Mouse (Mus musculus) CH12.LX (cell line): ENCODE measurements at regions not wholly inside any gene's neighbourhood (a gene's known extent, or its start where the extent isn't known, plus 50 kb on each side); places are given as distances from the start of the nearest gene placed in this dataset.

ENCODE experiments used
- DNase-seq: peaks from one replicate; pipeline ENCODE4 v3.0.0-alpha.2; 2013; ENCODE audit errors: extremely low read depth
- H3K27ac ChIP-seq: 2 replicates; pipeline ENCODE4 v1.5.1; 2012; ENCODE audit warnings: low read depth, mild to moderate bottlenecking, control low read depth, moderate library complexity; ENCODE audit not compliant: insufficient read depth
- H3K27me3 ChIP-seq: replicated peaks from 2 replicates; pipeline ENCODE3; 2012; ENCODE audit warnings: inconsistent platforms
- H3K36me3 ChIP-seq, 2 experiments: replicated peaks in 1 of 2; 2 replicates each; pipeline versions ENCODE3 to v1.6.1; 2012; ENCODE audit warnings: inconsistent platforms in 1 of 2, low read length in 1 of 2, mild to moderate bottlenecking in 1 of 2, mixed read lengths in 1 of 2, moderate library complexity in 1 of 2; ENCODE audit not compliant: control insufficient read depth in 1 of 2, insufficient read depth in 1 of 2
- H3K4me1 ChIP-seq, 2 experiments: 2 replicates each; pipeline ENCODE4 v1.6.1; 2012; ENCODE audit warnings: inconsistent platforms in 1 of 2, moderate library complexity in 1 of 2; ENCODE audit not compliant: insufficient read depth in 2 of 2, control insufficient read depth in 1 of 2
- H3K4me2 ChIP-seq: 2 replicates; pipeline ENCODE4 v1.6.1; 2012; ENCODE audit warnings: low read depth, mild to moderate bottlenecking, control low read depth; ENCODE audit not compliant: poor library complexity, insufficient read depth, severe bottlenecking
- H3K4me3 ChIP-seq, 3 experiments: fragments of 150-350 bp in 1 of 3; sonication (generic) in 1 of 3; replicated peaks in 1 of 3; 2 replicates each; pipeline versions ENCODE3 to v1.5.1; 2011 to 2012; ENCODE audit warnings: low read depth in 2 of 3, low read length in 2 of 3, mild to moderate bottlenecking in 2 of 3, moderate library complexity in 2 of 3, control low read depth in 1 of 3, improper control_type of control experiment in 1 of 3, inconsistent platforms in 1 of 3, mixed read lengths in 1 of 3; ENCODE audit not compliant: poor library complexity in 1 of 3
- H3K79me2 ChIP-seq: replicated peaks from 2 replicates; pipeline ENCODE4 v1.6.1; 2012; ENCODE audit warnings: mild to moderate bottlenecking, moderate library complexity; ENCODE audit not compliant: control insufficient read depth, poor library complexity, insufficient read depth, severe bottlenecking; ENCODE audit errors: extremely low read depth
- H3K9ac ChIP-seq: 2 replicates; pipeline ENCODE4 v1.6.1; 2012; ENCODE audit warnings: low read depth, mild to moderate bottlenecking, control low read depth, moderate library complexity; ENCODE audit not compliant: insufficient read depth
- H3K9me3 ChIP-seq: replicated peaks from 2 replicates; pipeline ENCODE3; 2012; ENCODE audit warnings: low read length, inconsistent platforms, mixed read lengths
- BHLHE40 ChIP-seq: IDR thresholded peaks from 2 replicates; pipeline ENCODE4 v1.6.1; 2011; ENCODE audit warnings: mild to moderate bottlenecking, low read depth, low read length, improper control_type of control experiment
- E2F4 ChIP-seq: IDR thresholded peaks from 2 replicates; pipeline ENCODE4 v1.6.1; 2011; ENCODE audit warnings: low read depth, low read length, improper control_type of control experiment; ENCODE audit not compliant: insufficient replicate concordance
- ELF1 ChIP-seq: IDR thresholded peaks from 2 replicates; pipeline ENCODE4 v1.6.1; 2014; ENCODE audit warnings: low read depth, mild to moderate bottlenecking, inconsistent platforms, low read length, improper control_type of control experiment
- ETS1 ChIP-seq: conservative IDR thresholded peaks from 2 replicates; pipeline ENCODE4 v1.6.1; 2012; ENCODE audit warnings: low read depth, mild to moderate bottlenecking, inconsistent platforms, low read length, improper control_type of control experiment, moderate library complexity
- GABPA ChIP-seq: IDR thresholded peaks from 2 replicates; pipeline ENCODE4 v1.6.1; 2012; ENCODE audit warnings: low read depth, low read length, improper control_type of control experiment, inconsistent platforms; ENCODE audit not compliant: insufficient replicate concordance
- IRF4 ChIP-seq: IDR thresholded peaks from 2 replicates; pipeline ENCODE4 v1.6.1; 2014; ENCODE audit warnings: low read depth, mild to moderate bottlenecking, inconsistent platforms, low read length, improper control_type of control experiment
- JUN ChIP-seq: IDR thresholded peaks from 2 replicates; pipeline ENCODE4 v1.6.1; 2011; ENCODE audit warnings: low read depth, mild to moderate bottlenecking, low read length, improper control_type of control experiment, moderate library complexity; ENCODE audit not compliant: insufficient read depth
- JUND ChIP-seq: conservative IDR thresholded peaks from 2 replicates; pipeline ENCODE4 v1.6.1; 2011; ENCODE audit warnings: low read depth, low read length, improper control_type of control experiment
- KAT2A ChIP-seq: IDR thresholded peaks from 2 replicates; pipeline ENCODE4 v1.6.1; 2012; ENCODE audit warnings: low read length, improper control_type of control experiment, inconsistent platforms; ENCODE audit not compliant: insufficient replicate concordance
- RCOR1 ChIP-seq: conservative IDR thresholded peaks from 2 replicates; pipeline ENCODE4 v1.6.1; 2012; ENCODE audit warnings: low read depth, mild to moderate bottlenecking, inconsistent platforms, low read length, improper control_type of control experiment
- SIN3A ChIP-seq: IDR thresholded peaks from 2 replicates; pipeline ENCODE4 v1.6.1; 2012; ENCODE audit warnings: low read length, improper control_type of control experiment, inconsistent platforms
- ZMIZ1 ChIP-seq: IDR thresholded peaks from 2 replicates; pipeline ENCODE4 v1.6.1; 2012; ENCODE audit warnings: low read depth, mild to moderate bottlenecking, inconsistent platforms, low read length, improper control_type of control experiment
- ZNF384 ChIP-seq: IDR thresholded peaks from 2 replicates; pipeline ENCODE4 v1.6.1; 2012; ENCODE audit warnings: low read depth, low read length, improper control_type of control experiment, inconsistent platforms
- dilution Hi-C: fragments of 300-500 bp; cut with MboI; formaldehyde crosslinking; loops from 2 replicates; pipeline ENCODE4 v1.14.3; 2020; ENCODE audit warnings: low sequenced_read_pairs; ENCODE audit not compliant: extremely low pct_unique_long_range_greater_than_20kb, extremely low pct_ligation_motif_present
- in situ Hi-C: fragments of 300-500 bp; cut with MboI; formaldehyde crosslinking; loops from 3 replicates; pipeline ENCODE4 v1.14.3; 2019; ENCODE audit warnings: low sequenced_read_pairs, low pct_ligation_motif_present, low pct_unique_long_range_greater_than_20kb, mixed read lengths

GRCm38 (mm10) chr8:91872278-91873115, 70.6 kb upstream of the Irx3 start:
- no peak overlapping the region for H3K4me2 ChIP-seq
- no peaks in the 10 kb centered on the region for H3K4me1 ChIP-seq
- dilution Hi-C loops, result no loop called here
- in situ Hi-C loops, result no loop called here
- H3K79me2 ChIP-seq, result no peaks in the 10 kb centered on the region
- no peak for DNase-seq
- no peak overlapping the region for H3K27ac ChIP-seq
- H3K9me3 ChIP-seq, result peaks cover 88% of the 10 kb centered on the region
- no peak overlapping the region for H3K4me3 ChIP-seq
- TF ChIP-seq SIN3A (no peak), GABPA (no peak), ETS1 (no peak), KAT2A (no peak), E2F4 (no peak), RCOR1 (no peak), ZNF384 (no peak), JUND (no peak), ZMIZ1 (no peak), BHLHE40 (no peak)
- H3K36me3 ChIP-seq, result no peaks in the 10 kb centered on the region
- no peak overlapping the region for H3K9ac ChIP-seq
- H3K27me3 ChIP-seq, result no peaks in the 10 kb centered on the region

- Histone ChIP-seq H3K4me1 (no peaks in the 10 kb centered on the region), H3K36me3 (no peaks in the 10 kb centered on the region), H3K27ac (no peak overlapping the region), H3K79me2 (no peaks in the 10 kb centered on the region), H3K27me3 (no peaks in the 10 kb centered on the region), H3K4me2 (no peak overlapping the region), H3K9me3 (peaks cover 79% of the 10 kb centered on the region), H3K4me3 (no peak overlapping the region), H3K9ac (no peak overlapping the region)
- dilution Hi-C loops, result no loop called here
- DNase-seq, result no peak
- TF ChIP-seq ELF1, result no peak
- in situ Hi-C loops, result no loop called here
Measured at GRCm38 (mm10) chr8:91867069-91867468, 65.2 kb upstream of the Irx3 start.

GRCm38 (mm10) chr8:91866076-91866475, 64.2 kb upstream of the Irx3 start:
- in situ Hi-C loops, result no loop called here
- DNase-seq, result no peak
- Histone ChIP-seq H3K27me3 (no peaks in the 10 kb centered on the region), H3K4me1 (no peaks in the 10 kb centered on the region), H3K9me3 (peaks cover 79% of the 10 kb centered on the region), H3K36me3 (no peaks in the 10 kb centered on the region), H3K4me3 (no peak overlapping the region), H3K79me2 (no peaks in the 10 kb centered on the region), H3K4me2 (no peak overlapping the region), H3K9ac (no peak overlapping the region), H3K27ac (no peak overlapping the region)
- dilution Hi-C loops, result no loop called here
- no peak for TF ChIP-seq JUN
- no peak for TF ChIP-seq KAT2A
- TF ChIP-seq IRF4, result no peak
- TF ChIP-seq, all 38 proteins: peak for 0
